Mouse (Mus musculus): ENCODE results near the gene Has1.
"Not testable (repeated sequence)": the region's sequence is repeated elsewhere in the genome, so short reads cannot be mapped to it uniquely, and the experiment has no call there.

Has1 gene

DNA sequence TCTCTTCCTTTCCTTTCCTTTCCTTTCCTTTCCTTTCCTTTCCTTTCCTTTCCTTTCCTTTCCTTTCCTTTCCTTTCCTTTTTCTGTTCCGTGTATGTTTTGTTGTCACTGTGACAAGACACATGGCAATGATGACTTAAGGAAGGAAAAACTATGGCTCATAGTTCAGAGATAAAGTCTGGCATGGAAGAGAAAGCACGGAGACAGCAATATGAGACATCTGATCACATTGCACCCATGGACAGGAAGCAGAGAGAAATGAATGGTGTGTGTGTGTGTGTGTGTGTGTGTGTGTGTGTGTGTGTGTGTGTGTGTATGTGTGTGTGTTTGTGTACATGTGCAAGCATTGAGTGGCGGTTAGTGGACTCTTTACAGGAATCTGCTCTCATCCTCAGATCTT lies 10.4 kb downstream of the Has1 start:
- not testable (repeated sequence) for DNase-seq (ENCODE audit: low read depth, low spot score)

DNA sequence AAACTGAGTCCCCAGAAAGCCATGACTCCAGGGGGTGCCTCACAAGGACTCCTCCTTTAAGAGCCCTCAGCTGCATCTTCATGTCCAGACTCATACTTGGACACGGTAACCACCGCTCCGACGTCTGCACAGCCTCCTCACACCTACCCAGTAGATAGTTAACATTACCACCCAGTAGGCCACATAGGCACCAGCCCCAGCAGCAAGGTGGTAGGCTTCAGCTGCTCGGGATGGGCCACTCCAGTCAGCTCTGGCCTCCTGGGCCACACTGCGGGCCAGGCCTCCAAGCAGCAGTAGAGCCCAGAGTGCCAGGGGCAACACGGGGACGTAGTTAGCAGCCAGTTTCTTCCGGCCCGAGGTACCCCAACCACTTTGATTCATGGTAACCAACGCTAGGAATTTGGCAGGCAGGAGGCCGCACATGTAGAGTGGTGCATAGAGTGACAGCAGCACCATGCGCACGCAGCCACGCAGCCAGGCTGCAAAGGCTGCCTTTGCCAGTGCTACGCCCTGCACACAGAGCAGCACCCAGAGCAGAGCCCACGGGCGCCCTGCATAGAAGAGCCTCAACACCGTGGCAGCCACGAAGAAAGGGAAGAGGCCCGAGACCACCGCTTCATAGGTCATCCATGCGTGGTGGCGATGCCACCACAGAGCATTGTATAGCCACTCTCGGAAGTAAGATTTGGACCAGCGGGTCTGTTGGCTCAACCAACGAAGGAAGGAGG lies 11.3 kb downstream of the Has1 start:
- DNase-seq (ENCODE audit: low read depth, low spot score), result no peak

DNA sequence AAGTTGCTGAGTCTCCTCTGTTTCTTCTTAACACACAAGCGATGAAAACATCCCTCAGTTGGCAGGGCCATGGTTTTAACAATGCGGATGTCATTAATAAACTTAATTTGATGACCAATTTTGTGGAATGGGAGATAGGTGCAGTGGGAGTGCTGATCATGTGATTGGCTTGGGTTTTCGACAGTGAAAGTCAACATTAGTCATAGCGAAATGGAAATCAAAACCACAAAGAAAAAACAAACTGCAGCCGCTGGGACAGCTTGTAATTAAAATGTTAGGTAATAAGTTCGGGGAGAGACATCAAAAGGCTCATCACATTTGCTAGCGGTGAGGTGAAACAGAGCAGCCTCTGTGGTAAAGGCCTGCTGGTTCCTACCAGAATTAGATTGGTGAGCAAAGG lies 14.2 kb downstream of the Has1 start:
- DNase-seq (ENCODE audit: low read depth, low spot score), result no peak

DNA sequence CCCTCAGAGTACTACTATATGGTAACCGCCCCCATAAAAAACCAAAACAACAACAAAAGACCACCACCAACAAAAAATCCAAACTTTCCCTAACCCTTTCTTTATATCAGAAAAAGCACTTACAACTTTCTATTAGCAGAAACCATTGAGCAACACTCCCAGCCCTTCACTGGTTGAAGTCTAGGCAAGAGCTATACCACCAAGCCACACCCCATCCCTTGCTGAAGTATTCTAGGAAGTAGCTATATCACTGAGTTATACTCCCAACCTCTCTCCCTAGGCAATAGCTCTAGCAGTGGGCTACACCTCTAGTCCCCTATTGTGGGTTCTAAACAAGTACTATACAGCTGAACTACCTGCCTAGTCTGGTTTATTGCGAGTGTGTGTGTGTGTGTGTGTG lies 15.7 kb downstream of the Has1 start:
- DNase-seq (ENCODE audit: low read depth, low spot score), result no peak

DNA sequence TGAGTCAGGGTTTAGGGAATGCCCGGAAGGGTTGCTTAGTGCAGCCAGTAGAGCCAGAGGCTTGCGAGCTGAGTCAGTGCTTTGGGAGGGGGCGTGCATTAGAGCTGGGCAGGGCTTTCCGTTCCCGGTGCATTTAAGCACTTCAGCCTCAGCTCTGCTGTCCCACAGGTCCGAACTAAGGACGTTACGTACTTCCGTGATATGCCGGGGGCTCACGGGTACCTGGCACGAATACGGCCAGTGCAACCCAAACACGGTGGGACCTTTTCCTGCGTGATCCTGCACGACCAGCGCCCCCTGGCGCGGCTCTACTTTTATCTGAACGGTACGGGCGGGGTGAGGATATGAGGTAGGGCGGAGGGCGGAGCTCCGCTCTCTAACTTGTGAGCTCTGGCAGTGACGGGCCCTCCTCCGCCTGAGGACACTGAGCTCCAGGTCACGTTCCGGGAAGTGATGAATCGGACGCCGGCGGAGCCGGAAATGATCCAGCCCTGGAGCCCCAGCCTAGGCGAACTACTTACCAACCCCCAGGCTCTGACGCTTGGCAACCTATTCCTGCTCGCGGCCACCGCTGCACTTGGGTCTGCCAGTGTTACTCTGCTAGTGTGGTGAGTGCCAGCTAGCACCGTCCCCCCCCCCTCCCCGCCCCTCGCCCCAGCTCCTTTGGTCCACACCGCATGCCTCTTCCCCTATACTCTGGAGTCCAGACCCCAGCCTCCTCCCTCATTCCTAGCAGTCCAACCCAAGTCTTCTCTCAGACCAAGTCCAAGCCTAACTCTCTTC lies 16.9 kb downstream of the Has1 start:
- DNase-seq (ENCODE audit: low read depth, low spot score), result peak; percentile 95

DNA sequence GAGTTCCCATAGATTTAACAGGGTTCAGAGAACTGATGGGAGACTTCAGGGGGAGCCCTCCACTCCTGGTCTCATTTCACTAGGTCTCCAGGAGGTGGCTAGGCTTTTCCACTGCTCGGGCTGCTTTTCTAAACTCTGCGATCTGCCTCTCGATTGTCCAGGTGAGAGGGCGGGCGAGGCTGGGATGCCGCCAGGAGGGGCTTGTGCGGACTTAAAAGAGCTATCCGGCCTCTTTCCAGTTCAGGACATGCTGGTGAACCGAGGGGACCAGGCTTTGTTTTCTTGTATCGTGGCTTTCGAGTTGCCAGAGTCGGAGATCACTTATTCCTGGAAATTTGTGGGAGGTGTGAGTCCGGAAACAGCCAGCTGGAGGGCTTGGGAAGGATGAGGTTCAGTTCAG lies 17.6 kb downstream of the Has1 start:
- no peak for DNase-seq (ENCODE audit: low read depth, low spot score)

DNA sequence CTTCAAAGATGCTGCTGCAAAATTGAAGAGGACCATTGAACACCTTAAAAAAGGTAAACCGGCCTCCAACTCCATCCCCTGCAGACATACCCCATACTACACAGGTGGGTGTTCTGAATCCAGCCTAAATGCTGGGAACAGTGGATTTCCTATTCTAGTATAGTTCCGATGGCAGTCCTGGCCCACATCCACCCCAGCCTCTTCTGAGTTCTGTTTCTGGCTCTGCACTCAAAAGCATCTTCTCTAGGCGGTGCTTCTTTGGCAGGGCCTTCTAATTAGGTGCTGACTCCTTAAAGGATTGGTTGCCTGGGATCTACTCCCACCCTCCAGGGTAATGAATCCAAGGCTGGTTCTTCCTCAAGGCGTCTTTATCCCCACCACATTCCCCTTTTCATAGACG lies 18.9 kb downstream of the Has1 start:
- no peak for DNase-seq (ENCODE audit: low read depth, low spot score)

DNA sequence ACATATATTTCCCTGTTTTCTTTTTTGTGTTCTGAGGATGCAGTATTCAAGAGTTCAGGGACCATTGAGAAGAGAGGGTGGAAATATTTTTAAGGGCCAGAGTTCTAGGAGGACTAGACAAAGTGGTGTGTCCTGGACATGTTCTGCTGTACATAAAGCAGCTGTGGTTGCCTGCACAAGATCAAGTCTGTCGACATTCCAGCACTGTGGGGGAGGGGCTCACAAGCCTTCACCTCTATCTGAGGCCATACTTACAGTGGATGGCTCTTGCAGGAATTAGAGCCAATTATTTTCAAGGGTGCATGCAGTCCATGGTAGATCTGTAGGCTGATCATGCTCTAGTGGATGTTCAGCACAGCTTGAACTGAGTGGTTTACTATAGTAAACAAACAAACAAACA lies 20.1 kb downstream of the Has1 start:
- no peak for DNase-seq (ENCODE audit: low read depth, low spot score)

DNA sequence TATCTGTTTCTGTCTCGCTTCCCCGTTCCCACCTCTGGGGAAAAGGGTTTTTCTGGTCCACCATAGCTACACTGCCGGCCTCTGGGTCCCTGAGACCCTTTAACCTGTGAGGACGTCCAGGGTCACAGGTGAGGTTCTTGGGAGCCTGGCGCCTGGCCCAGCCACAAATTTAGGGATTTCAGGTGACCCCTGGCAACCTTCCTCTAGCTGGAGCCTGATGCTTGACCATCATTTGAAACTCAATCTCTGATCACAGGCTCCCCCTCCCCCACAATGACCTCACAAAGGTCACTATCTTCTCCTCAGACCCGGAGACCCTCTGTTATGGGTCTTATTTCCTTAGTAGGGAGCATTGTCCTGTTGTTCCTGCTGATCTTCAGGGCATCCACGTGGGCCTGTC lies 24.3 kb downstream of the Has1 start:
- no peak for DNase-seq (ENCODE audit: low read depth, low spot score)

DNA sequence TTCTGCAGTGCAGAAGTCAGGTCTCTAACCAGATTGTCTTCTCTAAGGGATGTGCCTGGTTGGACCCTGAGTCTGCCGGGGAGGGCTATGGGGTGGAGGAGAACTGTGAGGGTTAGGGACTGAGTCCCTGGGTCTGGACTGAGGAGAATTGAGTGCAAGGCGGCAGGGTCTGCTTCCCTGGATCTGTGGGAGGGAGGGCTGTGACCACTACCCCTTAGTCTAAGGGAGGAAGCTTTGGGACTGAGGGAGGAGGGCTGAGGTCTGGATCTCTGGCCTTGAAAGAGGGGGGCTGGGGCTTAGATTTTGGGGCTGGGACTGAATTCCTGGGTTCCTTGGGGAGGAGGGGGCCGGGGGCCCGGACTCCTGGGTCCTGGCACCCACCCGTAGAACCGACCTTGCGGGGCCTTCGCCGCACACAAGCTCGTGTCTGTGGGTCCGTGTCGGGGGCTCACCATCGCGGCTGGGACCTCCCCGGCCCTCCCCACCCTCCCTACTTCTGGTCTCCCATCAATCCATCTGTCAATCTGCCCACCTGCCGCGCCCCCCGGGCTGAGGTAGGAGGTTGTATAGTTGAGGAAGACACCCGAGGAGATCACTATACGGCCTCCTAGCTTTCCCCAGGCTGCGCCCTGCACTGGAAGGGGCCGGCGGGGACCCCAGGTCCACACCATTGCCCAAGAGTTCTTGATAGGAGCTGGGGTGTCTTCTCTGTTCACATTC lies 25.0 kb downstream of the Has1 start:
- DNase-seq (ENCODE audit: low read depth, low spot score), result no peak

DNA sequence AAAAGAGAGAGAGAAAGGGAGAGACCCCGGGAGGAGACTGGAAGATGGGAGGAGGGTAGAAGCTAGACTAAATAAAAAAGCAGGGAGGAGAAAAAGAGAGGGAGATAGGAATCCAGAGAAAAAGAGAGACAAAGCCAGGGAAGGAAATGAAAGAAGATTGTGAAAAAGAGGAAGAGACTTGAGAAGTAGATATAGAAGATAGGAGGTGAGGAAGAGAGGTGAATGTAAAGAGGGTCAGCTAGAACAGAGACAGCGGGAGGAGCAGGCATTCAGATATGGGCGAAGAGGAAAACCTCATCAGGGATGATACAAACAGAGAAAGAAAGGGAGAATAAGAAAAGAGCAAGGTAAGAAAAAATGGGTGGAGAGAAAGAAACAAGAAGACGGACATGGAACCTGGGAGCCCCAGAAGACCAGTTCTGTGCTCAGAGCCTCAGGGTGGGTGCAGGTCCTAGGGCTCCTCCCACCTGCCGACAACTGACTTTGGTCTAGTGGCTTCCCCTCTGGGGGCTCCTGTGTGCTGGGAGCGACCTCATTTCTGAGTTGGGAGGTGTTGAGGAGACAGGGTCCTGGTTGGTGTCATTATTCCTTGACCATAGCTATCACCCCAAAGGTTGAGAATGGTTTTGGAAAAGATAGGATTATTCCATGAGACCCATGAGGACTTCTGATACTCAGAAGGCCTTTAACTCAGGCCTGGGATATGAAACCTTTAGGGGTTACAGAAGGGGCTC lies 25.8 kb downstream of the Has1 start:
- no peak for DNase-seq (ENCODE audit: low read depth, low spot score)

DNA sequence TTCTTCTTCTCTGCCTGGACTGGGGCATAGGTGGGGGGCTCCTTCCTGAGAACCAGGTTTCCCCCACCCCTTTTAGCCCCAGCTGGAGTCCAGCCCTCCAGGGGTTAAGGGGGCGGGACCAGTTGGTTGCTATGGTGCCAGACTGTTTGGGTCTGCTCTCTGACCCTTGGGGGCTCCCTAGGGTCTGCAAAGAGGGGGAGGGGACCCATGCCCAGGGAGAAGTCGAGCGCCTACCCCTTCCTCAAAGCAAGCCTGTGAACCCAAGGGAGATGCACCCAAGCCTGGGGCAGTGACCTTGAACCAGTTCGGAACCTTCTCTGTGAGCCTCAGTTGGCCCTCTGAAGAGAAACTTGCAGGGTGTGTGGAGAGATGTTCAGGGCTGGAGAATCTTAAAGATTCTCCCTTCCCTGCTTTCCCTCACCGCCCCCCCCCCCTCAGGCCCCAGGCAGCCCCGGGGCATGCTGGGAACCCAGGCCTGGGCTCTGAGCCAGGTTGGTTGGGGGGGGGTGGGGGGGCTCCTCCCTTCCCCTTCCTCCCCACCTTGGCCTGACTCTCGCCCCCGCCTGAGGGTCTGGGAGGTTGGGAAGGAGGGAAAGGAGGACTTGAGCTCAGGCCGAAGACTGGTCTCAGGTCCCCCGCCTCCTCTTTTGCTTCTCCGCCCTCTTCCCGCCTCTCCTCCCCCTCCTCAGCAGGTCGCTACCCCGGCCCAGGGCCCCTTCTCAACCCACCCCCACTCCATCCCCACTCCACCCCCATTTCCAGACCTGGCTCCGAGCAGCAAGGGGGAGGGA lies 26.6 kb downstream of the Has1 start:
- no peak for DNase-seq (ENCODE audit: low read depth, low spot score)

DNA sequence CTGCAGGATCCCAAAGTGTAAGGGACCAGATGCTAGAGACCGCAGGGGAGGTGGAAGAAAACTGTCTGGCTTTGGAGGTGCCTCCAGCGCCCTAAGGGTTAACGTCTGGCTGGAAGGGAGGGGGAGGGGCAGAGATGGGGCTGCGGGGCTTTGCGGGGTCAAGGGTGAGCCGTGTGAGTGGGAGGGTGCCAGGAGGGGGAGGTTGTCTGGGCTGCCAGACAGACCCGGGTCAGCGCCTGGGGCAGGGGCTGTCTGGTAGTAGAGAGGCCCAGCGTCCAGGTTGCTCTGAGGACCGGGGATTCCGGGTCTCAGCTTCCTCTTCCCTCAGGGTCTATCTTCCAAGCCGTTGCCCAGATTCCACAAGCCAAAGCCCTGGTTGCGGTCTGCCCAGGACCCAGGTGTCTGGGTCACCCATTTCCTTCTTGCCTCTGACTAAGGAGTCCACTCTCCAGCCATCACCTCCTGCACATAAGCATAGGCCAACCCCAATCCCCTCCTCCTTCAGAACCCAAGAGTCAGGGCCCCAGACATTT lies 27.3 kb downstream of the Has1 start:
- no peak for DNase-seq (ENCODE audit: low read depth, low spot score)

DNA sequence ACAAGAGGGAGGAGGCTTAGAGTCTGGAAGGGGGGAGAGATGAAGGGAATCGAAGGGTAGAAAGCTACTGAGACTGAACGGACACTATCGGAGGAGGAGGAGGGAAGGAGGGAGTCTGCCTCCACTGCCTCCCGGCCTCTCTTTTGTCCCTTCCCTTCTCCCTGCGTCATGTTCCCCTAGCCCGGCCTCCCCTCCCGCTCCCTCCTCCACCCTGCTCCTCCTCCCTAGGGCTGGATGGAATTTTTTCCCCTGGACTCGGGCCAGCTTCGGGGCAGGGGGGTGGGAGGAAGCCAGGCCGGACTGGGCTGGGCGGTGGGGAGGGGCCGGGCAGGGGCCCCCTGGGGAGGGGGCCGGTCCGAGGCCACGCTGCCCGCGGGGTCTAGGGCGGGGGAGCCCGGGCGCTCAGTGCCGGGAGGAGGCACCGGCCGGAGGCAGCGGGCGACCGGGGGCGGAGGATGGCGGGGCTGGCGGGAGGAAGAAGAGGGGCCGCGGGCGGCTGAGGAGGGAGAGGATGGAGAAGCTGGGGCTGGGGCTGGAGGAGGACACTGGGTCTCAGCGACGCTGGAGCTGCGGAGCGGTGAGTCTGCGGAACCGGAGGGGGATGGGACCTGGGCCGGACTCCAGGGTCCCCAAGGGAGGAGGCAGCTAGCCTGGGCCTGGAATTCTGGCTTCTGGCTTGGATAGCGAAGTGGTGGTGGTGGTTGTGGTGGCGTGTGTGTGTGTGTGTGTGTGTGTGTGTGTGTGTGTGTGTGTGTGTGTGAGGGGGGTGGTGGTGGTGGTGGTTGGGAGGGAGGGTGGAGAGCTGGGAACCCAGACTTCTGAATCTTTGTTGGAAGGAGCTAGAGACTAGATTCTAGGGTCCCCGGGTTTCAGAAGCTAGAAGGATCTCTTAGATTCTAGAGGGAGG lies 28.0 kb downstream of the Has1 start, which contains the start of gene Spaca6:
Gene Spaca6, plus strand, starts transcription at position 408 of the 907 bp plus-strand sequence.
- DNase-seq (ENCODE audit: low read depth, low spot score), result peak; percentile 87

DNA sequence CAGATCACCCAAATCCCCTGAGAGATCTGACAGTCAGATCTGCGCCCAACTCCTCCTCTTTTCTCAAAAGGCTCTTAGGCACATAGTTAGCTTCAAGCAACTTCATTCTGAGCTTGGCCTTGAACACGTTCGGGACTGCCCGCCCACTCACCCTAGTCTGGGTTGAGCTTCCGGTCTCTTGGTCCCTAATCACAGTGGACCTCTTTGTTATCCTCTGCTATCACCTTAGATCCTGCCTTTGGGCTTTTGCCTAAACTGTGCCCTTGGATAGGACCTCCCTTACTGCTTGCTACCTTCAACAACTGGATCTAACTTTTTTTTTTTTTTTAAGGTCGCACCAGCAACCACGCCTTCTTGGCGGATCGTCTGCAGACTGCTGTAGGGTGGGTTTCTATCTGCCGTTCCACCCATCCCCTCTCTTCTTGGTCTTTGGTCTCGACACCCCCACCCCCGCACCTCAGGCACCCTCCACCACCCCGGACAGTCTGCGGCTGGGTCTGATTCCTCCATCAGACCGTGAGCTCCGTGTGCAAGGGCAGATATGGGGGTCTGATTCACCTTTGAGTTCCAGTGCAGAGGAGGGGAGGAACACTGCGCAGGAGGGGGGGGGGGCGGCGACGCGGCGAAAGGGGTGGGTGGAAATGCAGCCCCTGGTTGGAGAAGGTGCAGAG lies 28.9 kb downstream of the Has1 start:
- DNase-seq (ENCODE audit: low read depth, low spot score), result no peak

DNA sequence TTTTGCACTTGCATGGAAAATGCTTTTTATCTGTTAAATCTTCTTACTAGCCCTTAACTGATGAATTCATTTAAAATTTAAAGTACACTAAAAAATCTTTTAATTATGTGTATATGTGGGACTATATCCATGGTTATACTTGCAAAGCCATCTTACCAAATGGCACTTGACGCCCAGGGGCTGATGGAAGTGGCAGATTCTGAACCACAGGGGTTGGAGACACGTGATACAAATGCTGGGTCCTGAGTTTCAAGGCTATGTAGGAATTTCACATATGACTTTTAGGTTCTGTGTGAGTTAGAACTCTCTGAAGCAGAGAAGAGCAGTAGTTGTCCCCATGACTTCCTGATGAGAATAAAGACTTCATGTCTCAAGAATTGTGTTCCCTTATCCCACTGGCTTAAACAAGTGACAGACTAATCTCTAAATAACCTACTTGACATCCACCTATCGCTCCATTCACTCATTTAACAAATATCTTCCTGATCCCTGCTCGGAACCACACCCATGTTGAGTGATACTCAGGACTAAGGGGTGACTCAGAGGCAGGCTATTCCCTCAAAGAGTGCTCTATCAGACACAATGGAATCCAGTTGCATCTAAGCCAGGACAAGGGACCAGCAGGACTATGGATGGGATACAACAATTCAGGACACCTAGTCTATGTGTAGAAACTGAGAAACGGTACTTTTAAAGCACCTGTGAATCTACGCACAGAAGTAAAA lies 31.2 kb downstream of the Has1 start:
- no peak for DNase-seq (ENCODE audit: low read depth, low spot score)

DNA sequence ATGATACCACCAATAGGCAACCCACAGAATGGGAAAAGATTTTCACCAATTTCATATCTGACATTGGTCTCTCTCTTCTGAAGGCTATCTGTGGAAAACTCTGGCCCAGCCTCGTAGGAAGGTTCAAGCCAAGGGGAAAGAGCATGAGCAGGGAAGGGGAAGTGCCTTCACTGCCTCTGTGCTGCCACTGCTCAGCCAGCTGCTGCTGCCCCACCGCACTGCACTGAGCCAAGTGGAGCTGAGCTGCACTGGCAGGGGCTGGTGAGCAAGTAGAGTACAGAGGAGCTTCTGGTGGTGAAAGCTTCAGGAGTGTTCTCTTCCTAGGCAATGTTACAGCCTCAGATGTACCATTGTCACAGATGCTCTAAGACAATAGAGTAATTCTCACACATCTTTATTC lies 59.5 kb downstream of the Has1 start:
- DNase-seq (ENCODE audit: low read depth, low spot score), result no peak

Data from telencephalon, adult 2 months (tissue).